Mouse (Mus musculus) T-cell, adult 66 days (primary cell): Measurements from ENCODE around the gene Ica1. TPM values are rescaled to one million over a fixed set of nuclear protein-coding genes. Genes with fewer than 3 reads are reported as not detected.

Experiments
- total RNA-seq, 2 experiments: library from RNA; stranded (reverse); gene quantifications; 3 replicates in 1 of 2; 4 replicates in 1 of 2; pipeline ENCODE4 v1.2.4; 2023

Ica1 gene
- under 1 TPM in 1 of 2 experiments, not detected in 1; 0.52 TPM for total RNA-seq

GRCm38 (mm10) chr6:8778296-8778649 is at the start of gene Ica1:
TSS of gene Ica1 (minus strand) at chr6:8778488.

Other genes with a start within 250 kb of the Ica1 start
- not detected for gene Nxph1, start 169.9 kb upstream of the Ica1 start, total RNA-seq